In genomic region chr14:59075845-59076745, GRCm38 (mm10) we compare ENCODE assay signal across 8 mouse cellular contexts.
DNase-seq lines count a peak whose midpoint lies in the region; ATAC-seq and TF ChIP-seq lines count a peak whose summit lies in the region.

No protein-coding gene starts in this region.

- H3K9ac ChIP-seq in forebrain, embryonic 13.5 days = 0 out of 2 replicates have a peak overlapping the region, but pooled peaks have one; percentile 16
- H3K9ac ChIP-seq in hindbrain, postnatal 0 days (replicated peaks; ENCODE audit: low read length) = no peak overlapping the region
- no peak overlapping the region for H3K9ac ChIP-seq in stomach, embryonic 14.5 days (replicated peaks; ENCODE audit: low read depth, low read length)

- no peaks in the 10 kb centered on the region for H3K27me3 ChIP-seq in forebrain, embryonic 13.5 days
- H3K27me3 ChIP-seq in hindbrain, postnatal 0 days (ENCODE audit: insufficient read depth, low read length) = no peaks in the 10 kb centered on the region
- H3K27me3 ChIP-seq in stomach, embryonic 14.5 days (ENCODE audit: control insufficient read depth, insufficient read depth, low read length) = no peaks in the 10 kb centered on the region

- peak overlapping the region; percentile 40 for H3K4me2 ChIP-seq in forebrain, embryonic 13.5 days
- H3K4me2 ChIP-seq in hindbrain, postnatal 0 days (ENCODE audit: low read depth, low read length) = peak overlapping the region; percentile 27
- H3K4me2 ChIP-seq in stomach, embryonic 14.5 days (replicated peaks; ENCODE audit: low read depth, low read length) = 0 out of 2 replicates have a peak overlapping the region, but pooled peaks have one; percentile 16

- H3K9me3 ChIP-seq in forebrain, embryonic 13.5 days (replicated peaks) = no peaks in the 10 kb centered on the region
- no peaks in the 10 kb centered on the region for H3K9me3 ChIP-seq in hindbrain, postnatal 0 days (ENCODE audit: low read length)
- H3K9me3 ChIP-seq in stomach, embryonic 14.5 days (ENCODE audit: control insufficient read depth, low read depth, low read length) = no peaks in the 10 kb centered on the region

- H3K27ac ChIP-seq in forebrain, embryonic 13.5 days = no peak overlapping the region
- H3K27ac ChIP-seq in hindbrain, postnatal 0 days = no peak overlapping the region
- H3K27ac ChIP-seq in stomach, embryonic 14.5 days (ENCODE audit: low read length) = no peak overlapping the region

- H3K4me1 ChIP-seq in forebrain, embryonic 13.5 days = peaks cover 13% of the 10 kb centered on the region
- H3K4me1 ChIP-seq in hindbrain, postnatal 0 days (ENCODE audit: insufficient read depth, low read length) = no peaks in the 10 kb centered on the region
- H3K4me1 ChIP-seq in stomach, embryonic 14.5 days (ENCODE audit: control insufficient read depth, insufficient read depth, low read length) = 0 out of 2 replicates have a peak, but pooled peaks cover 6% of the 10 kb centered on the region

- H3K4me3 ChIP-seq in forebrain, embryonic 13.5 days = peak overlapping the region; percentile 9; the same call in 1 of the 2 replicates
- no peak overlapping the region for H3K4me3 ChIP-seq in hindbrain, postnatal 0 days (ENCODE audit: low read length)
- H3K4me3 ChIP-seq in stomach, embryonic 14.5 days (ENCODE audit: low read depth, low read length) = no peak overlapping the region

- H3K36me3 ChIP-seq in forebrain, embryonic 13.5 days (ENCODE audit: poor library complexity, severe bottlenecking) = no peaks in the 10 kb centered on the region
- no peaks in the 10 kb centered on the region for H3K36me3 ChIP-seq in hindbrain, postnatal 0 days (ENCODE audit: insufficient read depth, low read length)
- H3K36me3 ChIP-seq in stomach, embryonic 14.5 days (ENCODE audit: control insufficient read depth, insufficient read depth, low read length) = no peaks in the 10 kb centered on the region

- ATAC-seq in forebrain, embryonic 13.5 days = 0 out of 2 replicates have a peak, but pooled peaks have one; percentile 38
- ATAC-seq in hindbrain, postnatal 0 days = peak; percentile 53; the same call in 1 of the 2 replicates
- 0 out of 2 replicates have a peak, but pooled peaks have one; percentile 33 for ATAC-seq in stomach, embryonic 14.5 days (ENCODE audit: insufficient number of reproducible peaks, insufficient read depth, low FRiP score, low read depth)

- WGBS in forebrain, embryonic 13.5 days = 37% methylated on average over 29 of the region's 29 CpGs
- WGBS in hindbrain, postnatal 0 days = 32% methylated on average over 29 of the region's 29 CpGs
- 40% methylated on average over 29 of the region's 29 CpGs for WGBS in stomach, embryonic 14.5 days

- peak; percentile 48 for DNase-seq in lung, postnatal 10 days
- DNase-seq in lung, postnatal 14 days = no peak
- DNase-seq in hindbrain, postnatal 0 days (ENCODE audit: low spot score) = peak; percentile 42
- DNase-seq in thymus, postnatal 14 days = no peak
- DNase-seq in urinary bladder, postnatal 36 days (ENCODE audit: low spot score in 2 of 2) = no peak
- no peak for DNase-seq in adipocyte (ENCODE audit: low spot score)

- TF ChIP-seq CTCF in hindbrain, postnatal 0 days (IDR thresholded peaks at IDR 0.05; ENCODE audit: low read depth) = 0 out of 2 replicates have a peak, but pooled peaks have one; percentile 11

Comparison
In these comparisons a context has a peak if more than half of its experiments do, and no peak if none do; other contexts are left out.
1. DNase-seq: peak in lung, postnatal 10 days (single experiment) and hindbrain, postnatal 0 days (single experiment); none in lung, postnatal 14 days (single experiment), thymus, postnatal 14 days (single experiment), urinary bladder, postnatal 36 days (0 of 2) and adipocyte (single experiment).
2. Peak in every context shown above with its lines, with median percentiles within 50 percentile points of each other: ATAC-seq and H3K4me2 ChIP-seq.